Comparison of ENCODE assay signal across 12 mouse cellular contexts in genomic region chr15:98989701-98990430, GRCm38 (mm10). TPM values are rescaled to one million over a fixed set of nuclear protein-coding genes. Genes with fewer than 3 reads are reported as not detected.
A peak's percentile ranks its signal among the peaks of the same experiment; 100 is the strongest.
DNase-seq lines count a peak whose midpoint lies in the region; ATAC-seq and TF ChIP-seq lines count a peak whose summit lies in the region.
"Had no signal": no experiment of that assay in that cellular context is flagged by ENCODE, and none has a peak within 500 bp of the region (broad histone marks: within the 10 kb centered on the region; RNA-seq: fewer than 3 reads in every experiment).

No protein-coding gene starts in this region.

- no peak overlapping the region for H3K4me3 ChIP-seq in layer of hippocampus, adult 2 months
- H3K4me3 ChIP-seq in forebrain, embryonic 12.5 days (replicated peaks), result peak overlapping the region; percentile 14; the same call in 1 of the 2 replicates
- no peak overlapping the region for H3K4me3 ChIP-seq in midbrain, embryonic 11.5 days (ENCODE audit: low read depth, low read length)
- H3K4me3 ChIP-seq: heart, embryonic 15.5 days had no signal

- no peak for TF ChIP-seq CTCF in layer of hippocampus, adult 2 months (conservative IDR thresholded peaks at IDR 0.05)

- peak overlapping the region; percentile 99 for H3K27ac ChIP-seq in layer of hippocampus, adult 2 months
- peak overlapping the region; percentile 95 for H3K27ac ChIP-seq in forebrain, embryonic 12.5 days
- H3K27ac ChIP-seq in midbrain, embryonic 11.5 days (ENCODE audit: low read depth, low read length), result peak overlapping the region; percentile 67

- H3K9me3 ChIP-seq in forebrain, embryonic 12.5 days, result no peaks in the 10 kb centered on the region
- no peaks in the 10 kb centered on the region for H3K9me3 ChIP-seq in midbrain, embryonic 11.5 days (ENCODE audit: control insufficient read depth, low read length)
- H3K9me3 ChIP-seq: G1E; heart, embryonic 15.5 days had no signal

- H3K9ac ChIP-seq in forebrain, embryonic 12.5 days, result peak overlapping the region; percentile 57
- H3K9ac ChIP-seq in midbrain, embryonic 11.5 days (ENCODE audit: low read length), result peak overlapping the region; percentile 71; the same call in 1 of the 2 replicates
- H3K9ac ChIP-seq: heart, embryonic 15.5 days had no signal

- 30% methylated on average over 11 of the region's 12 CpGs for WGBS in forebrain, embryonic 12.5 days
- WGBS in midbrain, embryonic 11.5 days, result 26% methylated on average over 10 of the region's 12 CpGs

- intact Hi-C loops in gastrocnemius, postnatal 14 days (cut with DNase I; ENCODE audit: low total_unique reads), result loop anchor here (5.0 to 10.0 kb wide), 2 partner anchors 118 to 1635 kb away; partner anchors contain the start of gene Kmt2d

- no peak for ATAC-seq in forebrain, embryonic 12.5 days (ENCODE audit: low FRiP score)
- ATAC-seq in midbrain, embryonic 11.5 days (ENCODE audit: low FRiP score), result no peak

- DNase-seq in layer of hippocampus, adult 2 months (ENCODE audit: low spot score in 2 of 2), result no peak
- no peak for DNase-seq in layer of hippocampus, postnatal 36 days
- DNase-seq in midbrain, embryonic 11.5 days (ENCODE audit: low spot score, missing footprints), result peak; percentile 93
- no peak for DNase-seq in urinary bladder, postnatal 14 days (ENCODE audit: low spot score)
- no peak for DNase-seq in ovary, postnatal 10 days (ENCODE audit: low spot score)
- no peak for DNase-seq in gastrocnemius, postnatal 14 days
- no peak for DNase-seq in frontal cortex, adult 2 months (ENCODE audit: extremely low spot score in 1 of 2, low spot score in 1 of 2)
- DNase-seq: kidney, postnatal 4 days had no signal

- H3K4me2 ChIP-seq in forebrain, embryonic 12.5 days, result peak overlapping the region; percentile 72
- peak overlapping the region; percentile 53 for H3K4me2 ChIP-seq in midbrain, embryonic 11.5 days

- no peaks in the 10 kb centered on the region for H3K27me3 ChIP-seq in forebrain, embryonic 12.5 days
- no peaks in the 10 kb centered on the region for H3K27me3 ChIP-seq in midbrain, embryonic 11.5 days (ENCODE audit: control insufficient read depth, insufficient read depth, low read length)
- H3K27me3 ChIP-seq: heart, embryonic 15.5 days had no signal

- peaks cover 85% of the 10 kb centered on the region for H3K4me1 ChIP-seq in forebrain, embryonic 12.5 days
- peaks cover 78% of the 10 kb centered on the region for H3K4me1 ChIP-seq in midbrain, embryonic 11.5 days (ENCODE audit: control insufficient read depth, insufficient read depth, low read length)

- no peaks in the 10 kb centered on the region for H3K36me3 ChIP-seq in forebrain, embryonic 12.5 days (replicated peaks)
- H3K36me3 ChIP-seq in midbrain, embryonic 11.5 days (ENCODE audit: control insufficient read depth, insufficient read depth, low read length), result no peaks in the 10 kb centered on the region; the same call in 1 of the 2 replicates
- H3K36me3 ChIP-seq: G1E; heart, embryonic 15.5 days had no signal

RNA-seq across cellular contexts. Expression of gene Tuba1a, which starts 36.4 kb away (rescaled TPM):
- 100 to 1,000 TPM; 768 to 781 TPM for total RNA-seq in layer of hippocampus, adult 2 months (2021)
- 100 to 1,000 TPM; 868 to 949 TPM for total RNA-seq in layer of hippocampus, postnatal 36 days (2021)
- 7,386 and 7,785 TPM in 2 replicates for polyA plus RNA-seq in forebrain, embryonic 12.5 days (2016; fragmentation: Nextera tagmentation; extraction: Ambion mirVana)
- polyA plus RNA-seq in midbrain, embryonic 11.5 days (2014; fragmentation: Nextera tagmentation; extraction: Ambion mirVana), result 7,669 and 8,043 TPM in 2 replicates
- total RNA-seq in gastrocnemius, postnatal 14 days (2021), result 100 to 1,000 TPM in 1 of 2 experiments, 10 to 100 TPM in 1; 58.7 to 109 TPM
- polyA plus RNA-seq in frontal cortex, adult 2 months (2012; rRNA removed), result 1,817 and 1,854 TPM in 2 replicates

RNA-seq across cellular contexts. Expression of gene Gm49450, which starts 36.5 kb away (rescaled TPM):
- not detected for total RNA-seq in layer of hippocampus, adult 2 months (2021)
- not detected for total RNA-seq in layer of hippocampus, postnatal 36 days (2021)
- not detected in 2 replicates for polyA plus RNA-seq in forebrain, embryonic 12.5 days (2016; fragmentation: Nextera tagmentation; extraction: Ambion mirVana)
- polyA plus RNA-seq in midbrain, embryonic 11.5 days (2014; fragmentation: Nextera tagmentation; extraction: Ambion mirVana), result not detected in 2 replicates
- total RNA-seq in gastrocnemius, postnatal 14 days (2021), result not detected
- polyA plus RNA-seq in frontal cortex, adult 2 months (2012; rRNA removed), result 0.17 and 3.5 TPM in 2 replicates
- total RNA-seq: G1E had no signal
- polyA plus RNA-seq: G1E; heart, embryonic 15.5 days; liver, embryonic 16.5 days had no signal

RNA-seq across cellular contexts. Expression of gene Tuba1c, which starts 39.8 kb away (rescaled TPM):
- total RNA-seq in layer of hippocampus, adult 2 months (2021), result 10 to 100 TPM; 49.6 to 51.1 TPM
- 10 to 100 TPM; 56.8 to 66.3 TPM for total RNA-seq in layer of hippocampus, postnatal 36 days (2021)
- 107 and 111 TPM in 2 replicates for polyA plus RNA-seq in forebrain, embryonic 12.5 days (2016; fragmentation: Nextera tagmentation; extraction: Ambion mirVana)
- 102 and 106 TPM in 2 replicates for polyA plus RNA-seq in midbrain, embryonic 11.5 days (2014; fragmentation: Nextera tagmentation; extraction: Ambion mirVana)
- 10 to 100 TPM; 14.3 to 21.0 TPM for total RNA-seq in gastrocnemius, postnatal 14 days (2021)
- polyA plus RNA-seq in frontal cortex, adult 2 months (2012; rRNA removed), result 5.8 and 10.6 TPM in 2 replicates

RNA-seq across cellular contexts. Expression of gene Tuba1b, which starts 55.5 kb away (rescaled TPM):
- 100 to 1,000 TPM; 466 to 491 TPM for total RNA-seq in layer of hippocampus, adult 2 months (2021)
- 100 to 1,000 TPM; 469 to 520 TPM for total RNA-seq in layer of hippocampus, postnatal 36 days (2021)
- polyA plus RNA-seq in forebrain, embryonic 12.5 days (2016; fragmentation: Nextera tagmentation; extraction: Ambion mirVana), result 1,790 and 1,867 TPM in 2 replicates
- 2,214 and 2,255 TPM in 2 replicates for polyA plus RNA-seq in midbrain, embryonic 11.5 days (2014; fragmentation: Nextera tagmentation; extraction: Ambion mirVana)
- 10 to 100 TPM; 64.0 to 93.6 TPM for total RNA-seq in gastrocnemius, postnatal 14 days (2021)
- 1,157 and 1,186 TPM in 2 replicates for polyA plus RNA-seq in frontal cortex, adult 2 months (2012; rRNA removed)

Comparison
In these comparisons a context has a peak if more than half of its experiments do, and no peak if none do; other contexts are left out.
1. RNA of gene Tuba1a, which starts 36.4 kb away (total RNA-seq): 868 to 949 TPM in layer of hippocampus, postnatal 36 days and 768 to 781 TPM in layer of hippocampus, adult 2 months; 58.7 to 109 TPM in gastrocnemius, postnatal 14 days; every median in the first group is over 4 times any median in the second.
2. Peak in every context shown above with its lines, with median percentiles within 50 percentile points of each other: H3K27ac ChIP-seq.